Mouse (Mus musculus): ENCODE measurements around the gene Wnt5b. TPM values are rescaled to one million over a fixed set of nuclear protein-coding genes. Genes with fewer than 3 reads are reported as not detected.

Wnt5b gene
- polyA plus RNA-seq, 1 experiment from 2014 or later, result 8.6 TPM

DNA sequence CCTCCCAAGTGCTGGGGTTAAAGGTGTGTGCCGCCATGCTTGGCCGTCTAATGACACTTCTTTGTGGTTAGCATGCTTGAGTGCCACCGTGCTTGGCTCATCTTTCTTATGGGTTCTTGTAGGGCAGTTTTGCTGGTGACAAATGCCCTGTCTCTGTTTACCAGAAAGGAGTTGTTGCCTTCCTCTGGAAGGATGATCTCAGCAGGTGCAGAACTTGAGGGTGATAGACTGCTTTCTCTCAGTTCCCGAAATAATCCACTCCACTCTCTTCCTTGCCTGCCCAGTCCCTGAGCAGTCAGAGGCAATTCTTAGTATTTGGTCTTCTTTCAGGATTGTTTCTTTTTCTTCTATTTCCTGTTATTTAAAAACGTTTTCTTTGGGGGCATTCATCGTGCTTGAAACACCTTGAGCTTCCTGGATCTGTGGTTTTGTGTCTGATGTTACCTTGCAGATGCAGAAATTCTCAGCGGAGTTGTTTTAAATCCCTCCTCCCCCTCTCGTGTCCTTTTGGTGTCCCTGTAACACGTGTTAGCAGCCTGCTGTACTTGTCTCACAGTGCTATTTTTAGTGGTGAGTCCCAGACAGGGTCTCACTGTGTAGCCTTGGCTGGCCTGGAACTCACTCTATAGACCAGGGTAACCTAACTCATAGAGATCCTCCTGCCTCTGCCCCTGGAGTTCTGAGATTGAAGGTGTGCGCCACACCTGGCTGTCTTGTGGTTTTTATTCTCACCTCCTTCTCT lies 35.3 kb downstream of the Wnt5b start:
- WGBS, result 49% methylated on average over 10 of the region's 10 CpGs
- Histone ChIP-seq H3K27me3 (ENCODE audit: control insufficient read depth, insufficient read depth, low read length) (no peaks in the 10 kb centered on the region), H3K9me3 (ENCODE audit: control insufficient read depth, low read length) (no peaks in the 10 kb centered on the region), H3K27ac (replicated peaks in 1 of 2; ENCODE audit: control insufficient read depth in 1 of 2, insufficient read depth in 1 of 2, low read depth in 2 of 2, low read length in 2 of 2) (peak overlapping the region; percentile 70 to 81), H3K9ac (ENCODE audit: low read length) (no peak overlapping the region), H3K4me2 (ENCODE audit: low read length) (peak overlapping the region; percentile 25), H3K36me3 (ENCODE audit: control insufficient read depth, insufficient read depth, low read length) (no peaks in the 10 kb centered on the region), H3K4me3 (ENCODE audit: control insufficient read depth in 1 of 2, insufficient read depth in 1 of 2, low read depth in 1 of 2, low read length in 2 of 2) (no peak overlapping the region), H3K4me1 (ENCODE audit: control insufficient read depth in 2 of 2, insufficient read depth in 2 of 2, low read length in 2 of 2) (peaks cover 20 to 28% of the 10 kb centered on the region in 2 experiments)
- peak; percentile 41; the same call in 1 of the 2 replicates for ATAC-seq (ENCODE audit: insufficient number of reproducible peaks, insufficient read depth, low FRiP score, low read depth)

DNA sequence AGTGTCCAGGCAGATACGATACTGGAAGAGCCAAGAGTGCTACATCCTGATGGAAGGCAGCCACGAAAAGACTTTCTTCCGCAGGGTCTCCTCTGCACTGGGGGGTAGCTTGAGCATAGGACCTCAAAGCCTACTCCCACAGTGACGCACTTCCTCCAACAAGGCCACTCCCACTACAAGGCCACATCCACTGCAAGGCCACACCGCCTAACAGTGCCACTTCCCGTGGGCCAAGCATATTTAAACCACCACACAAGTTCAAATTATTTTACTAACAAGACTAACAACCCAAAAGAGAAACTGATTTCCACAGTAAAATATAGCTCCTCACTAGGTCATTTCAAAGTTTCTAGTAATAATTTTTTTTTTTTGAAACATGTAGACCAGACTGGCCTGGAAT lies 35.9 kb downstream of the Wnt5b start:
- ATAC-seq (ENCODE audit: insufficient number of reproducible peaks, insufficient read depth, low FRiP score, low read depth), result no peak
- Histone ChIP-seq H3K9ac (ENCODE audit: low read length) (no peak overlapping the region), H3K4me1 (ENCODE audit: control insufficient read depth in 2 of 2, insufficient read depth in 2 of 2, low read length in 2 of 2) (peaks cover 16 to 24% of the 10 kb centered on the region in 2 experiments), H3K36me3 (ENCODE audit: control insufficient read depth, insufficient read depth, low read length) (no peaks in the 10 kb centered on the region), H3K9me3 (ENCODE audit: control insufficient read depth, low read length) (no peaks in the 10 kb centered on the region), H3K4me3 (ENCODE audit: control insufficient read depth in 1 of 2, insufficient read depth in 1 of 2, low read depth in 1 of 2, low read length in 2 of 2) (no peak overlapping the region), H3K27me3 (ENCODE audit: control insufficient read depth, insufficient read depth, low read length) (no peaks in the 10 kb centered on the region), H3K27ac (replicated peaks in 1 of 2; ENCODE audit: control insufficient read depth in 1 of 2, insufficient read depth in 1 of 2, low read depth in 2 of 2, low read length in 2 of 2) (peak overlapping the region; percentile 68 to 81), H3K4me2 (ENCODE audit: low read length) (no peak overlapping the region)
- 94% methylated on average over 6 of the region's 6 CpGs for WGBS

GRCm38 (mm10) chr6:119505525-119506225 lies 38.5 kb downstream of the Wnt5b start:
- Histone ChIP-seq H3K4me2 (ENCODE audit: low read length) (no peak overlapping the region), H3K9me3 (ENCODE audit: control insufficient read depth, low read length) (no peaks in the 10 kb centered on the region), H3K4me3 (ENCODE audit: control insufficient read depth in 1 of 2, insufficient read depth in 1 of 2, low read depth in 1 of 2, low read length in 2 of 2) (no peak overlapping the region), H3K9ac (ENCODE audit: low read length) (no peak overlapping the region), H3K4me1 (ENCODE audit: control insufficient read depth in 2 of 2, insufficient read depth in 2 of 2, low read length in 2 of 2) (peaks cover 21 to 24% of the 10 kb centered on the region in 2 experiments), H3K36me3 (ENCODE audit: control insufficient read depth, insufficient read depth, low read length) (no peaks in the 10 kb centered on the region), H3K27me3 (ENCODE audit: control insufficient read depth, insufficient read depth, low read length) (no peaks in the 10 kb centered on the region), H3K27ac (replicated peaks in 1 of 2; ENCODE audit: control insufficient read depth in 1 of 2, insufficient read depth in 1 of 2, low read depth in 2 of 2, low read length in 2 of 2) (peak overlapping the region in 1 of 2 experiments; percentile 11; a peak in 1 of 4 replicates)
- 62% methylated on average over 9 of the region's 9 CpGs for WGBS
- ATAC-seq (ENCODE audit: insufficient number of reproducible peaks, insufficient read depth, low FRiP score, low read depth), result no peak

GRCm38 (mm10) chr6:119504756-119505155 lies 39.4 kb downstream of the Wnt5b start:
- H3K9ac ChIP-seq (ENCODE audit: low read length), result no peak overlapping the region
- H3K27me3 ChIP-seq (ENCODE audit: control insufficient read depth, insufficient read depth, low read length), result no peaks in the 10 kb centered on the region
- peaks cover 21 to 24% of the 10 kb centered on the region in 2 experiments for H3K4me1 ChIP-seq (ENCODE audit: control insufficient read depth in 2 of 2, insufficient read depth in 2 of 2, low read length in 2 of 2)
- no peak overlapping the region for H3K4me2 ChIP-seq (ENCODE audit: low read length)
- WGBS, result 64% methylated on average over 8 of the region's 8 CpGs
- ATAC-seq (ENCODE audit: insufficient number of reproducible peaks, insufficient read depth, low FRiP score, low read depth), result no peak
- H3K27ac ChIP-seq (replicated peaks in 1 of 2; ENCODE audit: control insufficient read depth in 1 of 2, insufficient read depth in 1 of 2, low read depth in 2 of 2, low read length in 2 of 2), result peak overlapping the region in 1 of 2 experiments; percentile 11; a peak in 1 of 4 replicates
- H3K4me3 ChIP-seq (ENCODE audit: control insufficient read depth in 1 of 2, insufficient read depth in 1 of 2, low read depth in 1 of 2, low read length in 2 of 2), result no peak overlapping the region
- H3K9me3 ChIP-seq (ENCODE audit: control insufficient read depth, low read length), result no peaks in the 10 kb centered on the region
- no peaks in the 10 kb centered on the region for H3K36me3 ChIP-seq (ENCODE audit: control insufficient read depth, insufficient read depth, low read length)

DNA sequence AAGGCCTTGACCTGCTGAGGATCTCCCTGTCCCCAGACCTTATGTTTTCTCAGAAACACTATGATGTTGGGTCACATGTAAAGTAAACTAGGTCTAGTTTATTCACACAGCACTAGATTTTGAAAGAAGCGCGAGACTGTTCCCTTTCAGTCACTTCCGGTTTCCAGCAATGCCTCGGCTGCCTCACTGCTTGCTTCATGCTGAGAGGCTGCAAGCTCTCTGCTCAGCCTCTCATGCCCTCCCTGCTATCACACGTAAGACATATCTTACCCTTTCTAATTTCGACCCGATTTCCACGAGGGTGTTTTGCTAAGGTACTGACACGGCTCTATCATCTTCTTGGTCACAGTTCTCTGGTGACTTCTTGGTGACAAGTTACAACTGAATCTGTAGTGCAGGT lies 42.1 kb downstream of the Wnt5b start:
- Histone ChIP-seq H3K4me3 (ENCODE audit: control insufficient read depth in 1 of 2, insufficient read depth in 1 of 2, low read depth in 1 of 2, low read length in 2 of 2) (no peak overlapping the region), H3K27ac (replicated peaks in 1 of 2; ENCODE audit: control insufficient read depth in 1 of 2, insufficient read depth in 1 of 2, low read depth in 2 of 2, low read length in 2 of 2) (no peak overlapping the region), H3K36me3 (ENCODE audit: control insufficient read depth, insufficient read depth, low read length) (no peaks in the 10 kb centered on the region), H3K9ac (ENCODE audit: low read length) (no peak overlapping the region), H3K9me3 (ENCODE audit: control insufficient read depth, low read length) (no peaks in the 10 kb centered on the region), H3K4me2 (ENCODE audit: low read length) (no peak overlapping the region), H3K27me3 (ENCODE audit: control insufficient read depth, insufficient read depth, low read length) (no peaks in the 10 kb centered on the region), H3K4me1 (ENCODE audit: control insufficient read depth in 2 of 2, insufficient read depth in 2 of 2, low read length in 2 of 2) (peaks cover 12 to 14% of the 10 kb centered on the region in 2 experiments; a peak in 2 of 4 replicates)
- ATAC-seq (ENCODE audit: insufficient number of reproducible peaks, insufficient read depth, low FRiP score, low read depth), result no peak
- 28% methylated on average over 9 of the region's 9 CpGs for WGBS

DNA sequence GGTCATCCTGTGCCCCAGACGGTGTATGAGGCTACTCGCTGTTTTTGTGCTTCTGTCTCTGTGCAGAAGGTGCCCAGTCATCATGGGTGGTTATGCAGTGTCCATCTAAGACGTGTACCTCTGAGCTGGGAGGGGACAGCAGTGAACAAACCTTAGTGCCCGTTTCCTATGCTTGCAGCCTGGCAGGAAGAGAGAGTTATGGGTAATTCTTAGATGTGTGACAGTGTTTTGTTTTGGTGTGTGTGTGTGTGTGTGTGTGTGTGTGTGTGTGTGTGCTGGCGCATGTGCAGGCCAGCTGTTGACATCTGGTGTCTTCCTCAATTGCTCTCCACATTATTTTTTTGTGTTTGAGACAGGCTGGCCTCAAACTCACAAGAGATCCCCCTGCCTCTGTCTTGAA lies 44.1 kb downstream of the Wnt5b start:
- peaks cover 6 to 10% of the 10 kb centered on the region in 2 experiments; a peak in 2 of 4 replicates for H3K4me1 ChIP-seq (ENCODE audit: control insufficient read depth in 2 of 2, insufficient read depth in 2 of 2, low read length in 2 of 2)
- H3K4me2 ChIP-seq (ENCODE audit: low read length), result no peak overlapping the region
- no peaks in the 10 kb centered on the region for H3K27me3 ChIP-seq (ENCODE audit: control insufficient read depth, insufficient read depth, low read length)
- H3K9ac ChIP-seq (ENCODE audit: low read length), result no peak overlapping the region
- H3K27ac ChIP-seq (replicated peaks in 1 of 2; ENCODE audit: control insufficient read depth in 1 of 2, insufficient read depth in 1 of 2, low read depth in 2 of 2, low read length in 2 of 2), result no peak overlapping the region
- no peaks in the 10 kb centered on the region for H3K9me3 ChIP-seq (ENCODE audit: control insufficient read depth, low read length)
- 79% methylated on average over 5 of the region's 5 CpGs for WGBS
- ATAC-seq (ENCODE audit: insufficient number of reproducible peaks, insufficient read depth, low FRiP score, low read depth), result no peak
- H3K36me3 ChIP-seq (ENCODE audit: control insufficient read depth, insufficient read depth, low read length), result no peaks in the 10 kb centered on the region
- no peak overlapping the region for H3K4me3 ChIP-seq (ENCODE audit: control insufficient read depth in 1 of 2, insufficient read depth in 1 of 2, low read depth in 1 of 2, low read length in 2 of 2)

DNA sequence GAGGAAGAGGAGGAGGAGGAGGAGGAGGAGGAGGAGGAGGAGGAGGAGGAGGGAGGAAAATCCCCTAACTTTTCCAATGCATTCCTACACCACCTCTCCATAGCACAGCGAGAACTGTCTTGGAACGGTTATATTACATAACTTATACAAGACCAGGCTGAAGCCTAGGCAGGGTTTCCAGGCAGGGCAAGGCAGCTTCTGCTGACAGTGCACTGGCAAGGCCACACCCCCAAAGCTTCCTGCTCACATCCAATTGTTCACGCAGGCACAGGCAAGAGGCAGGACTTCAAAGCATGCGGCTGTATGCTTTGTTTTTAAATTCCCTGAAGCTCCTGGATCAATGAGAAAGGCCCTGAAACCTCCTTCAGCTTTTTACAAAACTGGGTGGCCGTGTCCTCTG lies 44.9 kb downstream of the Wnt5b start:
- H3K4me3 ChIP-seq (ENCODE audit: control insufficient read depth in 1 of 2, insufficient read depth in 1 of 2, low read depth in 1 of 2, low read length in 2 of 2), result no peak overlapping the region
- WGBS, result 37% methylated on average over 5 of the region's 5 CpGs
- no peaks in the 10 kb centered on the region for H3K9me3 ChIP-seq (ENCODE audit: control insufficient read depth, low read length)
- no peak for ATAC-seq (ENCODE audit: insufficient number of reproducible peaks, insufficient read depth, low FRiP score, low read depth)
- no peak overlapping the region for H3K27ac ChIP-seq (replicated peaks in 1 of 2; ENCODE audit: control insufficient read depth in 1 of 2, insufficient read depth in 1 of 2, low read depth in 2 of 2, low read length in 2 of 2)
- no peak overlapping the region for H3K4me2 ChIP-seq (ENCODE audit: low read length)
- peaks cover 0 to 6% of the 10 kb centered on the region in 2 experiments; a peak in 2 of 4 replicates for H3K4me1 ChIP-seq (ENCODE audit: control insufficient read depth in 2 of 2, insufficient read depth in 2 of 2, low read length in 2 of 2)
- no peak overlapping the region for H3K9ac ChIP-seq (ENCODE audit: low read length)
- H3K36me3 ChIP-seq (ENCODE audit: control insufficient read depth, insufficient read depth, low read length), result no peaks in the 10 kb centered on the region
- no peaks in the 10 kb centered on the region for H3K27me3 ChIP-seq (ENCODE audit: control insufficient read depth, insufficient read depth, low read length)
